Mouse (Mus musculus) CH12.LX (cell line): ENCODE results near the gene Lrmda.

Source experiments
- CHD1 ChIP-seq: IDR thresholded peaks from 2 replicates; pipeline ENCODE4 v1.6.1; 2012; ENCODE audit warnings: low read depth, low read length, improper control_type of control experiment, inconsistent platforms
- CTCF ChIP-seq, 2 experiments: IDR thresholded peaks in 1 of 2; conservative IDR thresholded peaks in 1 of 2; 2 replicates each; pipeline ENCODE4 v1.5.1; 2011 to 2012; ENCODE audit warnings: low read depth in 2 of 2, low read length in 2 of 2, improper control_type of control experiment in 1 of 2, inconsistent platforms in 1 of 2, mild to moderate bottlenecking in 1 of 2, moderate library complexity in 1 of 2
- E2F4 ChIP-seq: IDR thresholded peaks from 2 replicates; pipeline ENCODE4 v1.6.1; 2011; ENCODE audit warnings: low read depth, low read length, improper control_type of control experiment; ENCODE audit not compliant: insufficient replicate concordance
- EP300 ChIP-seq: IDR thresholded peaks from 2 replicates; pipeline ENCODE4 v1.6.1; 2011; ENCODE audit warnings: low read length, improper control_type of control experiment
- HCFC1 ChIP-seq: IDR thresholded peaks from 2 replicates; pipeline ENCODE4 v1.6.1; 2012; ENCODE audit warnings: low read depth, mild to moderate bottlenecking, inconsistent platforms, low read length, improper control_type of control experiment
- JUND ChIP-seq: conservative IDR thresholded peaks from 2 replicates; pipeline ENCODE4 v1.6.1; 2011; ENCODE audit warnings: low read depth, low read length, improper control_type of control experiment
- MAFK ChIP-seq: IDR thresholded peaks from 2 replicates; pipeline ENCODE4 v1.6.1; 2011; ENCODE audit warnings: low read length, improper control_type of control experiment; ENCODE audit not compliant: insufficient replicate concordance
- MAZ ChIP-seq: IDR thresholded peaks from 2 replicates; pipeline ENCODE4 v1.6.1; 2012; ENCODE audit warnings: low read depth, mild to moderate bottlenecking, inconsistent platforms, low read length, improper control_type of control experiment, moderate library complexity
- POLR2A ChIP-seq: IDR thresholded peaks from 2 replicates; pipeline ENCODE4 v1.6.1; 2011; ENCODE audit warnings: low read depth, mild to moderate bottlenecking, improper control_type of control experiment, low read length
- RAD21 ChIP-seq: IDR thresholded peaks from 2 replicates; pipeline ENCODE4 v1.6.1; 2011; ENCODE audit warnings: low read depth, mild to moderate bottlenecking, low read length, improper control_type of control experiment, moderate library complexity
- RCOR1 ChIP-seq: conservative IDR thresholded peaks from 2 replicates; pipeline ENCODE4 v1.6.1; 2012; ENCODE audit warnings: low read depth, mild to moderate bottlenecking, inconsistent platforms, low read length, improper control_type of control experiment
- TBP ChIP-seq: conservative IDR thresholded peaks from 2 replicates; pipeline ENCODE4 v1.6.1; 2011; ENCODE audit warnings: low read depth, low read length, improper control_type of control experiment
- TCF12 ChIP-seq: IDR thresholded peaks from 2 replicates; pipeline ENCODE4 v1.6.1; 2014; ENCODE audit warnings: low read depth, mild to moderate bottlenecking, inconsistent platforms, low read length, improper control_type of control experiment
- USF1 ChIP-seq: IDR thresholded peaks from 2 replicates; pipeline ENCODE4 v1.6.1; 2014; ENCODE audit warnings: low read depth, mild to moderate bottlenecking, inconsistent platforms, low read length, improper control_type of control experiment

GRCm38 (mm10) chr14:22192185-22192584, 172.7 kb downstream of the Lrmda start:
- TF ChIP-seq USF1 (no peak), POLR2A (no peak), CTCF (conservative IDR thresholded peaks at IDR 0.05 in 1 of 2, IDR thresholded peaks at IDR 0.05 in 1 of 2; ENCODE audit: low read depth in 2 of 2, low read length in 2 of 2) (no peak), EP300 (no peak), RAD21 (no peak), HCFC1 (no peak), E2F4 (no peak), JUND (no peak), TBP (no peak), MAFK (no peak), MAZ (no peak), RCOR1 (no peak), CHD1 (no peak), TCF12 (no peak)
